Mouse (Mus musculus): ENCODE measurements around the gene Coro7.
"Not testable (repeated sequence)": the region's sequence is repeated elsewhere in the genome, so short reads cannot be mapped to it uniquely, and the experiment has no call there.

Coro7 gene

DNA sequence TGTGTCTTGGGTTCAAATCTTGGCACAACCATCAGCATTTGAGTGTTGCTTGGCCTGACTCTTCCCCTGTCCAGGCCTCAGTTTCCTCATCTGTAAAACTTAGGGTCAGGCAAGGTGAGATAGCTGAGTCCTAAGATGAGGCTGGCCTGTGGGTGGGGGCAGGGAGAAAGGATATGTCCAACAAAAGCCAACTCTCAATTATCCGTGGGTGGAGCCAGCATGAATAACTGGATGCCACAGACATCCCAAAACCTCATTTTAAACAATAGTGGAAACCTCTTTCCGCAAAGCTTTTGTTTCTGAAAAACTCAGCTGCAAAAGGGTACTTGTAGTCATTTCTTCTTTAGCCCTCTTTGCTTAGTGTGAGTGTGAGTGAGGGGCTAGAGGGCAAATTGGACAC, 82.7 kb downstream of the Coro7 start:
- no peak for DNase-seq (ENCODE audit: extremely low spot score, low read depth, low spot score)

DNA sequence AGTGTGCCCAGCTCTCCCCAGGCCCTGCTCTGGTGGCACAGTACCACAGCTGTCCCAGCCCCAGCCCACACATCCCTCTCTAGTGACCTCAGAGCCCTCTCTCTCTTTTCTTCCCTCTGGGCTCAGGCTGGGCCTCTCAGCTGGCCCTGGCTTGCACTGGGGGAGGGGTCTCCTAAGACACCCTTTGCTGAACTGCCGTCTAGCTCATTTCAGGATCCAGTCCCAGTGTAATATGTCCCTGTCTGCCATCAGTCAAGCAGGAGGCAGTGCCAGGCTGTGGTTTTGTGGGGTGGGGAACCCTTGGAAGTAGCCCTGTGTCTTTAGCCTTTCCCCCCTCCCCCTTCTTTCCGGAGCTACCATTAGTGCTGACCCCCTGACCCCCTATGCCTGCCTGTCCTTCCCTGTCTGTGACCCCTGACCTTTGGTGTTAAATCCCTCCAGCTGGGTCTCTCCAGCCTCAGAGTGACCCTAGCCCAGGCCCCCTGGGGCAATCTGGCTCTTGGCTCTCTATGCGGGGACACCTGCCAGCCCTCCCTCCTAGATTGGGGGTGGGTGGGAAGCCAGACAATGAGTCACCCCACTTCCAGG, 83.3 kb downstream of the Coro7 start:
- no peak for DNase-seq (ENCODE audit: extremely low spot score, low read depth, low spot score)

DNA sequence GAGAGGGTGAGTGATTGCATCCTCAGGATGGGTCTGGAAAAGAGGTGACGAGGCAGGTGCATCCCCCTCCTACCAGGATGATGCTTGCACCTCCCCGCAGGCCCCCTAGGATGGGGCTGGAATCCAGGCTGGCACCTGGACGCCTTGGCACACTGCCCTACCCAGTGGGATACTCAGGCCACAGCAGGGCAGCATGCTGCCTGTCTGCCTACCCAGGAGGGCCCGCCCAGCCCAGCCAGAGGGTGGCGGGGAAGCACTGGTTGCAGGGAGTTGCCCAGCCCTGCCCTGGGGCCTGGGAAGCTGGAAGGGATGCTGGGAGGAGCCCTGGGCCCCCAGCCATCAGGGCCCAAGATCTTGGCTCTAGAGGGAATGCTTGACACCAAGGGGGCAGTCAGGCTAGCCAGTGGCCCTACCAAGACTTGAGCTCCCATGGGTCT, 84.0 kb downstream of the Coro7 start:
- no peak for DNase-seq (ENCODE audit: extremely low spot score, low read depth, low spot score)

DNA sequence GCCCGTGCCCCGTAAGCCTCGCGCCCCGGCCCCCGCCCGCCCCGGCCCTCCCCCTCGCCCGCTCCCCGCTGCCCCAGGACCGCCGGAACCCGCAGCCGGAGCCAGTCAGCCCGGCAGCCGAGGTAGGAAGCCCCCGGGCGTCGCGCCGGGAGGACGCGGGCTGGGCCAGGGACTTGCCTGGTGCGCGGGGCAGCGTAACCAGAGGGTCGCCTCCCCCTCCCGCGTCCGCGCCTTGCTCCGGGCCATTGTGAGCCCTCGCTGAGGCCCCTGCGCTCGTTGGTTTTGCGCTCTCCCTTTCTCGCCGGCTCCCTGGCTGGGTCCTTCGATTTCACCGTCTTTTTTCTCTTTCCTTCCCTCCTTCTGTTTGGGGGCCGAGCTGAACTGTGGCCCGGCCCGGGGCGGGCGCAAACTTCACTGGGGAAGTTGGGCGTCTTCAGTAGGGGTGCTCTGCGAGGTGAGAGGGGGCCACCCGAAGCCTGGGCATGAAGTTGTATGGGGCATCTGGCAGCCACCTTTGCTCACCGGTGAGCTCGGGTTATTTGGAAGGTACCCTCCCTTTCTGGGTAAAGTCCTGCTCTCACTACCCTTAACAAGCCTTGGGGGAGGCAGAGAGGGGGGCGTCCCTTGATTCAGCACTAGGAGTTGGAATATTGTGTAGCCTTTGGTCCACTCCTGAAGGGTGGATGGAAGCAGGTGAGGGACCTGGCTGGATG, 84.6 kb downstream of the Coro7 start:
- DNase-seq (ENCODE audit: extremely low spot score, low read depth, low spot score), result no peak

DNA sequence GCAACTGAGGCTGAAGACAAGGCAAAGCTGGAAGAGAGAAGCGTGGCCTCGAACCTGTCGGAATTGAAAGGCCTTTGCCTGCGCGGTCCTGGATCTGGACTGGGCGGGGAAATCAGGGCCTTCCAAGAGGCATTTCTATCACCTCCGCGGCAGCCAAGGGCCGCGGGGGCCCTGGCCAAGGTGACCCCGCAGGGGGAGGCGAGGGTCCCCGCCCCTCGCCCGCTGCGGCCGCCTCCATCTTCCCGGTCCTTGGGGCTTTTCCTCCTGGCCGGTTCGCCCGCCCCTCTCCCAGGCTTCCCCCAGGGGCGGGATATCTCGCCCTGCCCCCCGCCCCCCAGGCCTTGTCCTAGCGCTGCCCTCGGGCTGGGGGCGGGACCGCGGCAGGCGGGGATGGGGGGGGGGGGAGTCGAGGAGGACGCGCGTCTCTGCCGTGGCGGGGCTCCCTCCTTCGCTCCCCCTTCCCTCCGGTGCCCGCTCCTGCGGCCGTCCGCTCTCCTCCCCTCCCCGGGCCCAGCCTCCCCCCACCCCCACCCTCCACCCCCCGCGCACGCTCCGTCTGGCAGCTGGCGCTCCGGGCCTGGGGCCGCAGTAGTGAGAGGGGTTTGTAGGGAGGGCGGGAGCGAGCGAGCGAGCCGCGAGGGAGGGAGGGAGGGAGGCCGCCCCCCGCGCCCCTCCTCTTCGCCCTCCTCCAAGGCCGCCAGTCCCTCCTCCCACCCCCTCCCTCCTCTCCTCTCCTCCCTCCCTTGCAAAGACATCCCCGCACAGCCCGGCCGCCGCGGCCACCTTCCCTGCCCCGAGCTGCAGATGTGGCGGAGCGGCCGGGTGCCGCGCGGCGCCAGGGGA, 85.4 kb downstream of the Coro7 start, which contains the start of gene Glis2:
Gene Glis2 (plus strand): TSS at position 743 of the 843 bp plus-strand sequence.
- no peak for DNase-seq (ENCODE audit: extremely low spot score, low read depth, low spot score)

DNA sequence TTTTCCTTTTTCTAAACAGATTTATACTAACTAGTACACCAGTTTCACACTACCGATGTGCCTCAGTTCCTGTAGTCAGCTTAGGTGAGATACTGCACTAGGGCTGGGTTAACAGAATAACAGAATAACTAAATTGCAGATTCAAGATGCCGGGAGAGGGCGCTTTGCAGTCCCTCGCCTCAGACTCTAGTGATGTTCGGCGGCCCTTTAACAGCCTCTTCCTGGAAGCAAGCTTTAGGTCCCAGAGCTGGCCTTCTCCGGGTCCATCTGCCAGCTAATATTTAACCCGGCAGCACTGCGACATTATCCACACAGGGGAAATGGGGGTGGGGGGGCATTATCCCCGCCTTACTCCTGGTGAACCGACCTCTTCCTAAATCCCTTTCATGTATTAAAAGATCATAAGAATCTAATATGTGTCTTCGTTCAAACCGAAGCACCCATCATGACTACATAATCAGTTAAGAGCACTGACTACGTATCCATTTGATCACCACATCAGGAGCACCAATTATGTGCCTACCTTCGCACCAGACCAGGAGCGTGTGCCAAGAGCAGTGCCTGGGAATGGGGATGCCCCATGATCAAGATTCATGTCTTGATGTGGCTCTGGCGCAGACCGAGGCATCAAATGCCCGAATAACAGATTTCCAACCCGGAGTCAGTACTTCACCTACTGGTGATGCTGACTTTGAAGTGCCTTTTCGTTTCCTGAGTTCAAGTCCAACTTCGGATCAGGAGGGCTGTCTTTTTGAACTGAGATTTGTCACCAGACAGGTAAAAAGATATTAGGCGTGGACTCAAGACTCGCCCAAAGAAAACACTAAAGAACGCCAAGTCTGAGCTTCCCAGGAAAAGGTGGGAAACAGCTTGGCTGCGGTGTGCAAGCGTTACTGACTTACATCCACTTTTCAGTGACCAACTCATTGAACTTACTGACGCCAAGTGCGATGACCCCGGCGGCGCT, 86.4 kb downstream of the Coro7 start:
- no peak for DNase-seq (ENCODE audit: extremely low spot score, low read depth, low spot score)

DNA sequence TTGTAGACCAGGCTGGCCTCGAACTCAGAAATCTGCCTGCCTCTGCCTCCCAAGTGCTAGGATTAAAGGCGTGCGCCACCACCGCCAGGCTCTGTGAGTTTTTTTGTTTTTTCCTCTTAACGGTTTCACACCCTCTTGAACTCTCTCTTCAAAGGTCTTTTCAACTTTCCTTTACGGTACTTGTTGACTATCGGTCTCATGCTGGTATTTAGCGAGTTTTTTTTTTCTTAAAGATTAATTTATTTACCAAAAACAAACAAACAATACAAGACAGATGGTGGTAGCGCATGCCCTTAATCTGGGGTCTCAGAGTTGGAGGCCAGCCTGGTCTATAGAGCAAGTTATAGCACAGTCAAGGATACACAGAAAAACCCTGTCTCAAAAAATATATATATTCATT, 89.3 kb downstream of the Coro7 start:
- no peak for DNase-seq (ENCODE audit: extremely low spot score, low read depth, low spot score)

DNA sequence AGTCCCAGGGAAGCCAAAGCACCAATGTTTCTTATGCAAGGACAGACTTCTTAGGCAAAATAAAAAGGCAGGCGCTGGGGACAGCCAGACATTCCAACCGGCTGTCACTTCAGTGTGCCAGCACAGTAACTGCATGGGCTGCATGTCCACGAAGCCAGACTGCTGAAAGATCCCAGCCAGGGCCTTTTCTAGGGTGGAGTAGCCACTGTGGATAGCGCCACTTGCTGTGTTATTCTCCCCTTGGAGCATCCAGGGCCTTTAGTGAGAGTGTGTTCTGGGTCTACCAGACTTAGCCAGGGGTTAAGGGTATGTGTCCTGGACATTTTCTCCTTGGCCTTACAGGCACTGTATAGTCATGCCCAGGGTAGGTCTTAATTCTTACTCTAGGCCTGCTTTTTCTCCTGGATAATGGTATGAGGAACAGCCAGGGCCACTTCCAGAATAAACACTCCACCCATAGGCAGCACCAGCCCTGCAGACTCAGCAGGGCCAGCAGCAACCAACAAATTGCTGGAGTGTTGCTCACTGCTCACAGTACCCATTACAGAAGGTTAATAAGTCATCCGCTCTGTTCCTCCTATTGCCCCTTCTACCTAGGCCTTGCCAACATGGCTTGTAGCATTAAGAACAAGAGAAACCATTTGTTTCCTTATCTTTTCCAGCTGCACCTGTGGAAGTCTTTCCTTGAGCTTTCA, 91.9 kb downstream of the Coro7 start:
- no peak for DNase-seq (ENCODE audit: extremely low spot score, low read depth, low spot score)

DNA sequence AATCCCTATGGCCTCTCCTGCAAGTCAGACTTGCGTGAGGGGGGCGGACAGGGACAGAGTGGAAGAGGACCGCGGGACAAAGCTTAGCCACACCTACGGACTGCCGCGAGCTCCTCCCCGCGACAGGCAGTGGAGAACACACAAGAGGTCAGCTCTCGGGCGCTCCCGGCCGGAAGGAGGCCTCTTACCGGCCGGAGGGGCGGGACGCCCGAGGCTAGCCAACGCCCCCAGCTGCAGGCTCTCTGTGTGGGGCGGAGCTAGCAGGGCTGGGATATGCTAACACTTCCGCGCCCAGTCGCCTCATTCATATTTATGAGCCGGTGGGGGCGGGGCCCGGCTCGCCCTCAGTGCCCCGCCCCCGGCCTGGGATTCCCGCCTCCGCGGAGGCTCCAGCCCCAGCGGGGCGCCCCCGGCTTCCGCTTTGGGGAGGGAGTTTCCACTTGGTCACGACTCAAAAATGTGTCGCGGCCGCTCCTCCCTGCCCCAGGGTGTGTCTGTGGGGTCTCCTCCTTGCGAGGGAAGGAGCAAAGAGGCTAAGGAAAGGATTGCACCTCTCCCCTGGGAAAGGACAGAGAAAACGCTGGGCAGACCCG, 93.0 kb downstream of the Coro7 start:
- peak; percentile 81 for DNase-seq (ENCODE audit: extremely low spot score, low read depth, low spot score)

DNA sequence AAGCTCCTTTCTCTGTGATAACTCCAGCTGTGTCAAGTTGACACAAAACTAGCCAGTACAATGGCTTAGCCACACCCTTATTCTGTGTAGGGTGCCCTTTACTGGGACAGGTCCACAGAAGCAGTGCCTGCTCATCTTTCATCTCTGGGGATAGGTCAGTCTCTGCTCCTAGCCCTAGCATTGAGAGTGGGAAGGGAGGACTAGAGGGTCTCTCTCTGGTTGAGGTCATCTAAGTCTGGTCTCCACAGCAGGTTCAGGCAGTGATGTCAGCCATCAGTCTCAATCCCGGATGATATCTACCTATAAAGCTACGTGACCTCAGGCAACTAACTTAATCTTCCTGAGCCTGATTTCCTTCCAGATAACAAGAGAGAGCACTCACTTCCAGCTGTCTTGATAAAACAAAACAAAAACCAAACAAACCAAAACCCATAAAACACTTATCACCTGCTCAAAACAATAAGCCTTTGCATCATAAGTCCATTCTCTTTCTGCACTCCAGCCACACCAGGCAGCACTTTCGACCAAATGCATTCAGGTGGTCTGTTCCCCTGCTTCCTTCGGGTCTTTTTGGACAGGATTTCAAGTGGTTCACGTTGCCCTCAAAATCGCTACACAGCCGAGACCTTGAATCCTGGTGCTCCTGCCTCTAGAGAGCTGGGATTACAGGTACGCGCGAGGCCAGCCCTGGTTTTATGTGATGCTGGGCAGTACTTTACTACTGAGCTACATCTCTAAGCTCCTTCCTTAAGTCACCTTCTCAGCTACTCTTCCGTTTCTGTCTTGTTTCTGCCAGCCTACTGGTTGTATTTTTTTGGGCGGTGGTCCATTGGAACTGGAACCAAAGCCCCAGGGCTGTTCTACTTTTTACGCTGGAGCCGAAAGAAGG, 93.7 kb downstream of the Coro7 start:
- no peak for DNase-seq (ENCODE audit: extremely low spot score, low read depth, low spot score)

DNA sequence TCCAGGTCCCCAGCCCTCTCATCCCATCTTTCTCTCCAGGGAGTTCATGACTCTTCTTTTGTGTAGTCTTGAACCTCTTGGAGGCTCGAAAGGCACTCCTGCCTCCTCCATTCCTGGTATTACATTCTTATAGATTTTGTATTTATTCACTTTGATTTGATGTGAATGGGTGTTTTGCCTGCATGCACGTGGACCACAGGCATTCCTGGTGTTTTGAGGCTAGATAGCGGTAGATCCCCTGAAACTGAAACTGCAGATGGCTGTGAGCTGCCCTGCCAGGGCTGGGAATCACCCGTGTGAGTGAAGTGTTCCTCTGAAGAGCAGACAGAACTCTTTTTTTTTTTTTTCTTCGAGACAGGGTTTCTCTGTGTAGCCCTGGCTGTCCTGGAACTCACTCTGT, 95.1 kb downstream of the Coro7 start:
- DNase-seq (ENCODE audit: extremely low spot score, low read depth, low spot score), result no peak

DNA sequence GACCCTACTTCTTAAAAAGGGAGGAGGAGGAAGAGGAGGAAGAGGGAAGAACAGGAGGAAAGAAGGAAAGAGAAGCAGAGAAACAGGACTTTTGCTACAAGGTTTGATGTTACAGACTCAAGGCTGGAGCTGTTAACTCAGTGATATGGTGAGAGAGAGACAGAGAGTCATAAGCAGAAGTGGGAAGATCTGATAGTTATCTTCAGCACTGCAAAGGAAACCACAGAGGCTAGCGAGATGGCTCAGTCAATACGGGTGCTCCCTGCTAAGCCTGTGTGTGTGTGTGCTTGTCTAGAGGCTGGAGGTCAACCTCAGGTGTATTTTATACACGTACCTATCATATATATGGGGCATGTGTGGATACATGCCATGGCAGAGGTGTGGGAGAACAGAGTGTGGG, 95.8 kb downstream of the Coro7 start:
- DNase-seq (ENCODE audit: extremely low spot score, low read depth, low spot score), result no peak

DNA sequence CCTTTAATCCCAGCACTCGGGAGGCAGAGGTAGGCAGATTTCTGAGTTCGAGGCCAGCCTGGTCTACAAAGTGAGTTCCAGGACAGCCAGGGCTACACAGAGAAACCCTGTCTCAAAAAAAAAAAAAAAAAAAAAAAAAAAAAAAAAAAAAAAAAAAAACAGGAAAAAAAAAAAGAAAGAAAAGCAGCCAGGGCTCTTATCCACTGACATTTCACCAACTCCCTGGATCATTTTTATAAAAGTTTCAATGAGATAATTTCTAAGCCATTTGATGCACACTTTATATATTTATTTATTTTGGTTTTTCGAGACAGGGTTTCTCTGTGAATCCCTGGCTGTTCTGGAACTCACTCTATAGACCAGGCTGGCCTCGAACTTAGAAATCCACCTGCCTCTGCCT, 98.4 kb downstream of the Coro7 start:
- not testable (repeated sequence) for DNase-seq (ENCODE audit: extremely low spot score, low read depth, low spot score)

DNA sequence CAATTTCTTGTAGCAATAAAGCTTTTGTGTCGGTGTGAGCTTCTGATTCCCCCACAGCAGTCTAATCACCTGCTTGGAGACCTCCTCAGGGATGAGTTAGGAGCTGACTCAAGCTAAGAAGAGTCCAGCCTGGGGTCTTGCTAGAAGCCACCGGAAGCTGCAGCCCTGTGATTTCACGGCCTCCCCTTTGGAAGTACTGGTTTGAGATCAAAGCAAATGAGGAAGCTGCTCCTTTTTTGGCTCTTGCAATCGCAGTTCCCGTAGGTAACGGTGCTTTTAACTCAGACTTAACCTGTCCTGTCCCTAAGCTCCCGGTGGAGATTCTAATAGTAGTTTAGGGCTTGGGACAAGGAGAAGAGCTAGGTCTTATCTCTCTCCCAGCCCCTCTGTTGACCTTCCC, 100.9 kb downstream of the Coro7 start:
- DNase-seq (ENCODE audit: extremely low spot score, low read depth, low spot score), result no peak

DNA sequence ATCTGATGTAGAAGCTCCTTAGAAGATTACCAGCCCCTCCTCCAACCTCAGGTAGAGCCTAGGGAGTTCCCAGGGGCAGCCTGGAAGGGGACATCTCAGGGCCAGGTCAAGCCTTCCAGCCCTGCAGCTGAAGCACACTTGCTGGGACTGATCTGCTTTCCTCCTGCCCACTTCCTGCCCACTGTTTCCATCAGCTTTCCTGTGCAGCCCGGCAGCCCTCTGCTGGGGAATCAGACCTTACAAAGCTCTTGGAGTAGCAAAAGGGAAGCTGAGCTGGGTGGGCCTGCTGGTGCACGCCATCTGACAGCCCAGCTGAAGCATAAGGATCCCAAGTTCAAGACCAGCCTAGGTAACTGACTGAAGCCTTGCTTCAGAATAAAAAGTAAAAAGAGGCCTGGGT, 102.7 kb downstream of the Coro7 start:
- no peak for DNase-seq (ENCODE audit: extremely low spot score, low read depth, low spot score)
